Mouse (Mus musculus): ENCODE measurements around the gene Olfr1320. TPM values are rescaled to one million over a fixed set of nuclear protein-coding genes. Genes with fewer than 3 reads are reported as not detected.
"Not testable (repeated sequence)": the region's sequence is repeated elsewhere in the genome, so short reads cannot be mapped to it uniquely, and the experiment has no call there.

Olfr1320 gene
- polyA plus RNA-seq (2015; fragmentation: Nextera tagmentation; extraction: Ambion mirVana): not detected in 2 replicates

- no peaks in the 10 kb centered on the region for H3K36me3 ChIP-seq
- H3K4me1 ChIP-seq: no peaks in the 10 kb centered on the region
- H3K27ac ChIP-seq: no peak within 1 kb of the TSS
- WGBS: 89% methylated on average over 1 of the region's 1 CpGs
- no peak within 1 kb of the TSS for H3K4me3 ChIP-seq (replicated peaks)
- no peak for ATAC-seq (ENCODE audit: insufficient read depth, low FRiP score, low read depth)
- H3K9me3 ChIP-seq: no peaks in the 10 kb centered on the region
- no peak within 1 kb of the TSS for H3K4me2 ChIP-seq
- no peaks in the 10 kb centered on the region for H3K27me3 ChIP-seq (replicated peaks)
- no peak within 1 kb of the TSS for H3K9ac ChIP-seq
Observed at GRCm38 (mm10) chrX:49672033-49672432, at the start of gene Olfr1320. Gene Olfr1320 (plus strand): TSS chrX:49672333.

- no peaks in the 10 kb centered on the region for H3K4me1 ChIP-seq
- no peak overlapping the region for H3K4me3 ChIP-seq (replicated peaks)
- H3K9ac ChIP-seq: no peak overlapping the region
- H3K27ac ChIP-seq: no peak overlapping the region
- H3K4me2 ChIP-seq: no peak overlapping the region
- H3K36me3 ChIP-seq: no peaks in the 10 kb centered on the region
- no peaks in the 10 kb centered on the region for H3K9me3 ChIP-seq
- H3K27me3 ChIP-seq (replicated peaks): no peaks in the 10 kb centered on the region
- no peak for ATAC-seq (ENCODE audit: insufficient read depth, low FRiP score, low read depth)
Observed at GRCm38 (mm10) chrX:49627566-49627965, 44.6 kb upstream of the Olfr1320 start.

DNA sequence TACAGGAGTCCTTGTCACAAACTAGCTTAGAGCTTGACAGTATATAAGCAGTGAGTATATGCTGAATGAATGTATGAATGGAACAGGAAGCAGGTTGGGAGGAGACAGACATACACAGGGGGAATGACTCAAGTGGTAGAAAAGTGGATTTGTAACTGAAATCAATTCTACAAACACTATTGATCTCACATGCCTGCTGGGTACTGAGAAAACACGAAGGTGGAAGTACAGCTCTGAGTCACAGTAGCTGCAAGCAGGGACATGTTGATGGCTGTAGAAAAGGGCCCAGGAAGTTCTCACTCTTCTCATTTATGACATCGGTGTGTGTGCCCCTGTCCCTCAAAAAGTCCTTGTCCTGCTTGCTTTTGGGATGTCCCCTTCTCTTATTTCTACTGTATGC is 40.9 kb upstream of the Olfr1320 start:
- WGBS: 63% methylated on average over 2 of the region's 2 CpGs
- Histone ChIP-seq H3K9ac (no peak overlapping the region), H3K4me1 (no peaks in the 10 kb centered on the region), H3K9me3 (no peaks in the 10 kb centered on the region), H3K27me3 (replicated peaks) (no peaks in the 10 kb centered on the region), H3K4me2 (no peak overlapping the region), H3K36me3 (no peaks in the 10 kb centered on the region), H3K4me3 (replicated peaks) (no peak overlapping the region), H3K27ac (no peak overlapping the region)
- no peak for ATAC-seq (ENCODE audit: insufficient read depth, low FRiP score, low read depth)

GRCm38 (mm10) chrX:49660781-49661180 is 11.4 kb upstream of the Olfr1320 start:
- WGBS: 85% methylated on average over 28 of the region's 29 CpGs
- not testable (repeated sequence) for H3K9me3 ChIP-seq; H3K4me1 ChIP-seq; H3K4me2 ChIP-seq; H3K27me3 ChIP-seq (replicated peaks); ATAC-seq (ENCODE audit: insufficient read depth, low FRiP score, low read depth); H3K36me3 ChIP-seq; H3K9ac ChIP-seq; H3K27ac ChIP-seq; H3K4me3 ChIP-seq (replicated peaks)

Other genes starting within 250 kb of the Olfr1320 start
- 2.5 and 3.6 TPM in 2 replicates for gene Arhgap36, start 208.4 kb upstream of the Olfr1320 start, polyA plus RNA-seq (2015; fragmentation: Nextera tagmentation; extraction: Ambion mirVana)
- gene Olfr1321, start 62.7 kb downstream of the Olfr1320 start, polyA plus RNA-seq (2015; fragmentation: Nextera tagmentation; extraction: Ambion mirVana): not detected in 2 replicates
- 4.2 and 4.5 TPM in 2 replicates for gene Igsf1, start 125.4 kb downstream of the Olfr1320 start, polyA plus RNA-seq (2015; fragmentation: Nextera tagmentation; extraction: Ambion mirVana)
- not detected in 2 replicates for gene Olfr1322, start 219.2 kb downstream of the Olfr1320 start, polyA plus RNA-seq (2015; fragmentation: Nextera tagmentation; extraction: Ambion mirVana)